Mouse (Mus musculus): ENCODE data around the gene Samd14. TPM values are rescaled to one million over a fixed set of nuclear protein-coding genes. Genes with fewer than 3 reads are reported as not detected.
A peak's percentile ranks its signal among the peaks of the same experiment; 100 is the strongest.

Samd14 gene
- polyA plus RNA-seq, 2 experiments = 25.5 to 46.0 TPM

DNA sequence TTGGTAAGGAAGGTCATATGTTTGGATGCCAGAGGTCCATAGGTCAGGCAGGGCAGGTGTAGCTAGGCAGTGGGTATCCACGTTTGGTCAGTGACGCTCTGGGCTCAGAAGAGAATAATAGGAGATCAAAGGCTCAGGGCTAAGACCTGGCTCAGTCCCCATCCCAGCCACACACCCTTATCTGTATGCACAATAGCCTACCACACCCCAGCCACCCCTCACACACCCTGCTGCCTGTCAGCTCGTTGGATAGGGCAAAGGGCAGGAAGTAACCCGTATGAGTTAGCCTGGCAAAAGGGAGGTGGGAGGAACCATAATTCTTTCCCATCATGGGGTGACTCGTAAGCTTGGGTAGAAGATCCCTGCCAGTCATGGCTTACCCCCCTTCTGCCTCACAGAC is 12.1 kb upstream of the Samd14 start:
- Histone ChIP-seq H3K9ac (ENCODE audit: low read depth, low read length, severe bottlenecking) (no peak overlapping the region), H3K36me3 (ENCODE audit: control insufficient read depth, insufficient read depth, low read length) (peaks cover 77% of the 10 kb centered on the region), H3K9me3 (ENCODE audit: control insufficient read depth, low read length) (no peaks in the 10 kb centered on the region), H3K27ac (replicated peaks; ENCODE audit: low read depth, low read length) (no peak overlapping the region), H3K4me1 (ENCODE audit: control insufficient read depth, insufficient read depth, low read length) (peaks cover 33% of the 10 kb centered on the region), H3K4me2 (replicated peaks; ENCODE audit: low read depth, low read length, severe bottlenecking) (no peak overlapping the region), H3K4me3 (replicated peaks; ENCODE audit: low read length) (no peak overlapping the region), H3K27me3 (ENCODE audit: control insufficient read depth, insufficient read depth, low read length) (no peaks in the 10 kb centered on the region)
- no peak for TF ChIP-seq POLR2A (IDR thresholded peaks at IDR 0.05; ENCODE audit: borderline replicate concordance, extremely low read depth, insufficient read depth, insufficient read length)
- 68% methylated on average over 5 of the region's 5 CpGs for WGBS
- DNase-seq (ENCODE audit: low spot score) (no peak), ATAC-seq (ENCODE audit: low FRiP score, low read depth) (no peak)

- no peak overlapping the region for H3K9ac ChIP-seq (ENCODE audit: low read depth, low read length, severe bottlenecking)
- TF ChIP-seq POLR2A (IDR thresholded peaks at IDR 0.05; ENCODE audit: borderline replicate concordance, extremely low read depth, insufficient read depth, insufficient read length) = no peak
- no peak overlapping the region for H3K4me2 ChIP-seq (replicated peaks; ENCODE audit: low read depth, low read length, severe bottlenecking)
- ATAC-seq (ENCODE audit: low FRiP score, low read depth) = no peak
- 80% methylated on average over 16 of the region's 16 CpGs for WGBS
- no peaks in the 10 kb centered on the region for H3K9me3 ChIP-seq (ENCODE audit: control insufficient read depth, low read length)
- H3K27me3 ChIP-seq (ENCODE audit: control insufficient read depth, insufficient read depth, low read length) = no peaks in the 10 kb centered on the region
- no peak overlapping the region for H3K4me3 ChIP-seq (replicated peaks; ENCODE audit: low read length)
- H3K36me3 ChIP-seq (ENCODE audit: control insufficient read depth, insufficient read depth, low read length) = peaks cover 82% of the 10 kb centered on the region
- no peak overlapping the region for H3K27ac ChIP-seq (replicated peaks; ENCODE audit: low read depth, low read length)
- no peak for DNase-seq (ENCODE audit: low spot score)
- peaks cover 29% of the 10 kb centered on the region for H3K4me1 ChIP-seq (ENCODE audit: control insufficient read depth, insufficient read depth, low read length)
These were observed 11.6 kb upstream of the Samd14 start for GRCm38 (mm10) chr11:94998041-94998531.

DNA sequence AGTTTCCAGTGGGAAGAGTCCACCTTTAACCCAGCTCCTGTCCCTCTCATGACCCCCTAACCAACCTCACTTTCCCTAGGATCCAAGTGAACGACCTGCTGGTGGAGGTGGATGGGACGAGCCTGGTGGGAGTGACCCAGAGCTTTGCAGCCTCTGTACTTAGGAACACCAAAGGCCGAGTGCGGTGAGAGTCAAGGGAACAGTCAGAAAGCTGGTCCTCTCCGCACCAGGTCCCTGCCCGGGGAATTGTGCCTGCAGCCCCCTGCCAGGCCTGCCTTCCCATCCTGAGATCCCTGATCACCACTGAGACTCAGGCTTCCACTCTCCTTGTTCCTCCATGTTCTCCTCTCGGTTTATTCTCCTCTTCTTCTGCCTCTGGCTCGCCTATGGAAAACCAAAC is 9.6 kb upstream of the Samd14 start:
- no peak overlapping the region for H3K4me3 ChIP-seq (replicated peaks; ENCODE audit: low read length)
- peaks cover 8% of the 10 kb centered on the region for H3K4me1 ChIP-seq (ENCODE audit: control insufficient read depth, insufficient read depth, low read length)
- DNase-seq (ENCODE audit: low spot score) = no peak
- H3K27me3 ChIP-seq (ENCODE audit: control insufficient read depth, insufficient read depth, low read length) = no peaks in the 10 kb centered on the region
- H3K27ac ChIP-seq (replicated peaks; ENCODE audit: low read depth, low read length) = no peak overlapping the region
- 61% methylated on average over 5 of the region's 8 CpGs for WGBS
- TF ChIP-seq POLR2A (IDR thresholded peaks at IDR 0.05; ENCODE audit: borderline replicate concordance, extremely low read depth, insufficient read depth, insufficient read length) = no peak
- H3K9me3 ChIP-seq (ENCODE audit: control insufficient read depth, low read length) = no peaks in the 10 kb centered on the region
- no peak for ATAC-seq (ENCODE audit: low FRiP score, low read depth)
- H3K4me2 ChIP-seq (replicated peaks; ENCODE audit: low read depth, low read length, severe bottlenecking) = no peak overlapping the region
- H3K36me3 ChIP-seq (ENCODE audit: control insufficient read depth, insufficient read depth, low read length) = peaks cover 94% of the 10 kb centered on the region
- no peak overlapping the region for H3K9ac ChIP-seq (ENCODE audit: low read depth, low read length, severe bottlenecking)

DNA sequence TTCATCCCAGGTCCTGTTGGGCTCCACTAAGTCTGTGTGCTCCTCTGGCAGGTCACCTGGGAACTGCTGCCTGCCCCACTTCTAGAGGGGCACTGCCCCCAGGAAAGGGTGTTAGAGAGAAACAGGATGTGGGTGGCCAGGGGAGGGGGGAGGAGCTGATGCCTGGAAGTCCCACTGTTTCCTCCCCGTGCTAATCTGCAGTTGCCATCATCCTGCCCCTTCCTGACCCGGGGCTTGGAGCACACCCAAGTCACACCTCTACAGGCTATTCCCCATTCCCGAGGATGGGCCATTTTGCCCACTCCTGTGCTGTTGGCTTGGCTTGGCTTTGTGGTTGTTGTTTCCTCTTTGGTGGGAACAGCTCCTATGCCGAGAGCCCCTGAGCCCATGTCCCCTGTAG is 9.1 kb upstream of the Samd14 start:
- 26% methylated on average over 4 of the region's 4 CpGs for WGBS
- ATAC-seq (ENCODE audit: low FRiP score, low read depth) (no peak), DNase-seq (ENCODE audit: low spot score) (no peak)
- Histone ChIP-seq H3K27me3 (ENCODE audit: control insufficient read depth, insufficient read depth, low read length) (no peaks in the 10 kb centered on the region), H3K9me3 (ENCODE audit: control insufficient read depth, low read length) (no peaks in the 10 kb centered on the region), H3K27ac (replicated peaks; ENCODE audit: low read depth, low read length) (no peak overlapping the region), H3K9ac (ENCODE audit: low read depth, low read length, severe bottlenecking) (no peak overlapping the region), H3K36me3 (ENCODE audit: control insufficient read depth, insufficient read depth, low read length) (peaks cover 94% of the 10 kb centered on the region), H3K4me2 (replicated peaks; ENCODE audit: low read depth, low read length, severe bottlenecking) (no peak overlapping the region), H3K4me3 (replicated peaks; ENCODE audit: low read length) (no peak overlapping the region), H3K4me1 (ENCODE audit: control insufficient read depth, insufficient read depth, low read length) (peaks cover 5% of the 10 kb centered on the region; the same call in 1 of the 2 replicates)
- TF ChIP-seq POLR2A (IDR thresholded peaks at IDR 0.05; ENCODE audit: borderline replicate concordance, extremely low read depth, insufficient read depth, insufficient read length) = no peak

DNA sequence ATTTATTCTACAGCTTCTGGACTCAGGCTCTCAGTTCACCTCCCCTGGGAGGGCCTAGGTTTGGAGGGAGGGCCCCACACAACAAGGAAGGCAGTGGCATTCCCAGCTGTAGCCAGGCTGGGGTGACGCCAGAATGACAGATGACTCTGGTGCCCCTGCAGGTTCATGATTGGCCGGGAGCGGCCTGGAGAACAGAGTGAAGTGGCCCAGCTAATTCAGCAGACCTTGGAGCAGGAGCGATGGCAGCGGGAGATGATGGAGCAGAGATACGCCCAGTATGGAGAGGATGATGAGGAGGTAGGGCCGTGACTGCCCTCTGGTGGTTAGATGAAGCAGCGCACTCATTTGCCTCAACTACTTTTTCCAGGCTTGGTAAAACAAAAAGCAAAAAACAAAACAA is 8.6 kb upstream of the Samd14 start:
- H3K9me3 ChIP-seq (ENCODE audit: control insufficient read depth, low read length) = no peaks in the 10 kb centered on the region
- peaks cover 94% of the 10 kb centered on the region for H3K36me3 ChIP-seq (ENCODE audit: control insufficient read depth, insufficient read depth, low read length)
- no peak overlapping the region for H3K9ac ChIP-seq (ENCODE audit: low read depth, low read length, severe bottlenecking)
- ATAC-seq (ENCODE audit: low FRiP score, low read depth) (peak; percentile 34; the same call in 1 of the 2 replicates), DNase-seq (ENCODE audit: low spot score) (peak; percentile 80)
- 4% methylated on average over 8 of the region's 8 CpGs for WGBS
- TF ChIP-seq POLR2A (IDR thresholded peaks at IDR 0.05; ENCODE audit: borderline replicate concordance, extremely low read depth, insufficient read depth, insufficient read length) = no peak
- no peak overlapping the region for H3K27ac ChIP-seq (replicated peaks; ENCODE audit: low read depth, low read length)
- H3K4me1 ChIP-seq (ENCODE audit: control insufficient read depth, insufficient read depth, low read length) = peaks cover 5% of the 10 kb centered on the region; the same call in 1 of the 2 replicates
- H3K27me3 ChIP-seq (ENCODE audit: control insufficient read depth, insufficient read depth, low read length) = no peaks in the 10 kb centered on the region
- H3K4me2 ChIP-seq (replicated peaks; ENCODE audit: low read depth, low read length, severe bottlenecking) = no peak overlapping the region
- no peak overlapping the region for H3K4me3 ChIP-seq (replicated peaks; ENCODE audit: low read length)

Data from limb, embryonic 14.5 days (tissue).